Mouse (Mus musculus): ENCODE data around the gene Etv6.

Etv6 gene

DNA sequence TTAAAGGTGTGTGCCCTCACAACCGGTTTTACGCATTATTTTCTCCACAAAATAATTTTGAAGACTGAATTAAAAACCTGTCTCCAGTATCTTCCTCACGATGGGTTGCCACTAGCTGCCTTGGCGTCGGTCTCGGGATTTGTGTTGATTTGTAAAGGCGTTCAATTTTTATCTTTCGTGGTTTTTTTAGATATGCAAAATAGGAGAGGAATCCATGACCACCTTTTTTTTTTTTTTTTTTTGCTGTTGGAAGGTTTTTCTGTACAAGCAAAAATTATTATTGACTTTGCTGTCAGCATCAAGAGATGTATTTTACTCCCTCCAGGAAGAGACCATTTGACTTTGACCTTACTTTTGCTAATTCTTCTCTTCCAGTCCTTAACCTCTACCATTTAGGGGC lies 77.3 kb downstream of the Etv6 start:
- no peak for DNase-seq (ENCODE audit: low spot score in 2 of 2)

DNA sequence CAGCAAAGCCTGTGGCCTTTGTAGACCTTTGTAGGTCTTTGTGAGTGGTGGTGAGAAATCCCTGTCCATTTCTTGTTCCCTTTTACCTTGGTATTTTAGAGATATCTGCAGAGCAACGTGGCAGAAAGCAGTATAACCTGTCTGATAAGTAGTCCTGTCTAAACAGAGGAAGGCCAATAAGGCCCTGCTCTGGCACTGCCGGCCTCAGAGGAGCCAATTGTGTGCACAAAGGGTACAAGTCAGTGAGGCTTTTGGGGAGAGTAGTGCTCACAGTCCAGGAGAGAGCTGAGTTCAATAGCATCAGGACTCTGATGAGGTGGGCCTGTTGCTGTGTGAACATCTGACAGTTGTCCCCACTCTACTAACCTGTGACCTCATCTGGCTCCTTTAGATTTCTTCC lies 77.7 kb downstream of the Etv6 start:
- DNase-seq (ENCODE audit: low spot score in 2 of 2): no peak

- DNase-seq (ENCODE audit: low spot score in 2 of 2): peak in 1 of 2 experiments; percentile 6
These were observed 79.9 kb downstream of the Etv6 start for GRCm38 (mm10) chr6:134115219-134115968.

DNA sequence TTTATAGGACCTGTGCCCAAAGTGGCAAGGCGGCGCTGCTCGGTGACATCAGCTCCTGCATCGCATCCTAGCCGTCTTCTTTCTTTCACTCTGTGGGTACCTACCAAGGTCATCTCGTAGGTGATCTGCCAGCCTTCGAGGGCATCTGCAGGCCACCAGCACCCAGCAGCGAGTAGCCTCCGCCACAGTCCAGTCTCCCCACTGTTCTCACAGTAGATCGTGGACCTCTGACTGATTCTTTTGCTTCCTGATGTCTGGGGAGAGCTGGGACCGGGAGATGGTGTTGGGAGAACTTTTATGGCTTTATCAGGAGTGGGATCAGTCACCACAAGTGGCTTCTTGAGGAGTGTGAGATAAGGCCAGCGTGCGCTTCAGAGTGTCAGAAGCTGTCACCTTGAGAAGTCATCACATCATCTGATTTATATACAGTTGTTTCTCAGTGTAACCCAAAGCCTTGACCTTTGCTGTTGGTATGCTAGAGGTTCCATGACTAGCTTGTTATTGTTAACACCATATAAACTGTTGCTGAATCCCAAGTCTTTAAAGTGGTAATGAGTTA lies 82.0 kb downstream of the Etv6 start:
- DNase-seq (ENCODE audit: low spot score in 2 of 2): no peak

DNA sequence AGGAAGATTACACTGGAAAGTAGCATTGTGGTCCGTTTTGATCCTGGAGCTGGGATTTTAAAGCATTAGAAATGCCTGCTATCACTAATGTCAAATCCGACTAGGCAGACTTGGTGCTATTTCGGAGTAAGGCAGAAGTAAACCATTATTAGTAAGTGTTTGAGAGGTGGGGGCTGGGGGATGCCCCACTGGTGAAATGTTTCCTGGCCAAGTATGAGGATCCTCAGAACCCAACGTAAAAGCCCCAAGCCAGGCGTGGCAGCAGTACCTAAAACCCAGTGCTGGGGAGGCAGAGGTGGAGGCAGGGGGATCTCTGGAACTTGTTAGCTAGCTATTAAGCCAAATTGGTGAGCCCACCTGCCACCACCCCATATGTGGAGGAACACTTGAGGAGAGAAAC lies 83.0 kb downstream of the Etv6 start:
- DNase-seq (ENCODE audit: low spot score in 2 of 2): no peak

- DNase-seq (ENCODE audit: low spot score in 2 of 2): no peak
These were observed 83.6 kb downstream of the Etv6 start for GRCm38 (mm10) chr6:134119136-134119535.

DNA sequence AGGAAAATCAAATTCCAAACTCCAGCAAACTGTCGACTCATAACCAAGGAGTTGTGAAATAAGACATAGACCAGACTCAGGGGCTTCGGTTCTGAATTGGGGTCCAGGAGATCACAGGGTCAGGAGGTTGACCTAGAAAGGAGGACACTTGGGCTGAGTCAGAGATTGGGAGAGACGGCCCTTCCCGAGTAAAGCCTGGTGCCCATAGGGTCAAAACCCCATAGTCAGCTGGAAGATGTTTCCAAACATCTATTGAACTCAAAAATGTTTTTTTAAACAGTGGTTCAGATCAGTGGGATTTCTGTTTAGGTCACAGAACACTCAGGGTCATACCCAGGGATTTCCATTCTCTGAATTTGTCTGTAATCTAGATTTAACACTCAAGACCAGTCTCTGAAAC lies 84.7 kb downstream of the Etv6 start:
- DNase-seq (ENCODE audit: low spot score in 2 of 2): no peak

- DNase-seq (ENCODE audit: low spot score in 2 of 2): no peak
These were observed 85.2 kb downstream of the Etv6 start for GRCm38 (mm10) chr6:134120712-134121111.

DNA sequence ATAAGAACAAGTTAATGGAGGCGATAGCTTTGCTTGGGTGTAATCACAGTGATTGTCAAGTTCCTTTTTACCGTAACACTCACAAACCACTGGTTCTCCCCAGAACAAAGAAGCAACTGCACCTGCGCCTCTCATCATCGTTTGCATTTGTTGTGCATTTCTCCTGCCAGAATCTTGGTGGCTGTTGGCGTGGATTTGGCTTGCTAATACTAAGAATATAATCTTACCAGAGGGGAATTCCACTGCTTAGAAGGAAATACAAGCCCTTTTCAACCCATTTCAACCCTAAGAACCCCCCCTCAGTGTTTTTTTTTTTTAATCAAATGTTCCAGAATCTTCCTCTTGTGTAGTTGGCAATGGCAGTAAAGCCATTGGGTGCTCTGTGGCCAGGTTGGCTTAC lies 87.4 kb downstream of the Etv6 start:
- DNase-seq (ENCODE audit: low spot score in 2 of 2): no peak

DNA sequence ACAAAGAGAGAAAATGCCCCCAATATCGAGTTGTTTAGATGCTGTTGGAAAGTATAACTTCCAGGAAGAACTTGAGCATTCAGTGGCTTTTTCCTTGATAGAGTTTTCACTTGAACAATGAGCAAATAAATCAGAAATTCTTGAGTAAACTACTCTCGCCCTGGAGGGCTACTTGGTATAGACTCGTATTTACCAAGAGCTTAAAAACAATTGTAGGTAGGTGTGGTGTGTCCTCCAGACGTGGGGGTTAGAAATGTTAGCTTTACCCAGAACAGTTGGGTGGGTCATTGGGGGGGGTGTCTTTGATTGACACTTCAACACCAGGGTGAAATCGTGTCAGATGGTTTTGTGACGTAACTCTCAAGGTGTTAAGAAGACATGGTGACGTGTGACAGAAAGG lies 88.0 kb downstream of the Etv6 start:
- DNase-seq (ENCODE audit: low spot score in 2 of 2): no peak

- DNase-seq (ENCODE audit: low spot score in 2 of 2): no peak
These were observed 88.8 kb downstream of the Etv6 start for GRCm38 (mm10) chr6:134124256-134124655.

- no peak for DNase-seq (ENCODE audit: low spot score in 2 of 2)
These were observed 92.5 kb downstream of the Etv6 start for GRCm38 (mm10) chr6:134127996-134128395.

DNA sequence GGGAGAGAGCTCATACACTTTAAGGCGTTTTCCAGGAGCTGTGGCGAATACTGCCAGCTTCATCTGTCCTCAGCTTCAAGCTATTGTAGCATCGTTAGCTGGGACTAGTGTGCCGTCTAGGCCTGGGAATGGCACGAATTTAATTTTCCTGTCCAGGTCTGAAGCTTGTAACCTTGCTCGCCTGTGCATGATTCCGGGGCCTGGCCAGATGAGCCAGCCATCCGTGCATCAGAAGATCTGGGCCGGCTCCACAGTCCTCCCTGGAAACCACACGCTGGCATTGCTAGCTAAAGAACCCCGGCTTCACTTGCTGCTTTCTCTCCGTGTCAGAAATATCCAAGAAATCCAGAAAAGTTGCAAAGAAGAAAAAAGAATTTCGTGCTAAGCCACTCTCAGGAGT lies 93.1 kb downstream of the Etv6 start:
- no peak for DNase-seq (ENCODE audit: low spot score in 2 of 2)

DNA sequence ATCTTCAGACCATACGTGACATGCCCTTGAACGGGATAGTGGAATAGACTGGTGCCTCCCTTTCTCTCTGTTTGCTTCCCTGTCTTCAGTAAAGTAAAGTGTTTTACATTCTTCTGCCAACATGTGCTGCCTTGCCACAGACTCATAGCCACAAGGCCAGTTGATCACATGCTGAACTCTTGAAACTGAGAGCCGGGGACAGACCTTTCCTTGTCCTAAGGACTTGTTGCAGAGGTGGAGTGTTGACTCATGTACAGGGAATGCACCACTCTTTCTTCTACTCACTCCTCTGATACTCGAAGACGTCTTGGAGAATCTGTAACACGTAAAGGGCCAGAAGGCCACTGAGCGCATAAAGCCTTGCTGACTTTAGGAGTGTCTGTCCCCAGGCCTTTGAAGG lies 94.3 kb downstream of the Etv6 start:
- no peak for DNase-seq (ENCODE audit: low spot score in 2 of 2)

DNA sequence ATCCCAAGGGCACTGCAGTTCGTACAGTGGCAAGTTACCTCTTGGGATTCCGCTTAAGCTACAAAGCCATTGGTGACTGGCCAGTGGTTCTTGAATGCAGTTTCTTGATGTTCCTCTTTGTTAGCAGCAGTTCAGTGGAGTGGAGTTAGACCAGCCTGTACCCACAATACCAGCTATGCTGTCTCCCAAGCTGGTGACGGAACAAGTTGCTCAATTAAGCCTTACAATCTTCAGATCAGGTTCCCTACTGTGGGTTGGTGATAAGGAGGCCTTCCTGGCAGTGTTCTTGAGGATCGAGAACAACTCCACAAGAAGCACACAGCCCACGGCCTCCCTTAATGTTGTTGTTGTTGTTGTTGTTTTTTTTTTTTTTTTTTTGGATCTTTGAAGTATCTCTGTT lies 95.3 kb downstream of the Etv6 start:
- DNase-seq (ENCODE audit: low spot score in 2 of 2): peak in 1 of 2 experiments; percentile 31

DNA sequence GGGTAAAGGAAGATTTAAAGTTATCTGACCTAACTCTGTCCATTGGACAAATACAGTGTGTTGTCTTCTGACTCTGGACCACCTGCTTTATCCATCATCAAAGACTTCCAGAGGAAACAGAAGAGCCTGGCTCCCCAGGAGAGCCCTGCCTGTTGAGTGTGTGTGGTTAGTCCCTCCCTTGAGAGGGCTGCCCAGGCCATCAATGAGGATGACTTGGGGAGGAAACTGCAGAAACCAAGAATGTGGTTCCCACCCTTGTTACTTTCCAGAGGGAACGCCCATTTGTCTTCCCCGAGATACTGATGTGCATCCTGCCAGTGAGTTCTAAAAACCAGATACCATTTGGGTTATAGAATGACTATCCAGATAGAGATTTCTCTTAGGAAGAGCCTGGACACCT lies 96.1 kb downstream of the Etv6 start:
- no peak for DNase-seq (ENCODE audit: low spot score in 2 of 2)

- DNase-seq (ENCODE audit: low spot score in 2 of 2): no peak
These were observed 98.3 kb downstream of the Etv6 start for GRCm38 (mm10) chr6:134133756-134134155.

DNA sequence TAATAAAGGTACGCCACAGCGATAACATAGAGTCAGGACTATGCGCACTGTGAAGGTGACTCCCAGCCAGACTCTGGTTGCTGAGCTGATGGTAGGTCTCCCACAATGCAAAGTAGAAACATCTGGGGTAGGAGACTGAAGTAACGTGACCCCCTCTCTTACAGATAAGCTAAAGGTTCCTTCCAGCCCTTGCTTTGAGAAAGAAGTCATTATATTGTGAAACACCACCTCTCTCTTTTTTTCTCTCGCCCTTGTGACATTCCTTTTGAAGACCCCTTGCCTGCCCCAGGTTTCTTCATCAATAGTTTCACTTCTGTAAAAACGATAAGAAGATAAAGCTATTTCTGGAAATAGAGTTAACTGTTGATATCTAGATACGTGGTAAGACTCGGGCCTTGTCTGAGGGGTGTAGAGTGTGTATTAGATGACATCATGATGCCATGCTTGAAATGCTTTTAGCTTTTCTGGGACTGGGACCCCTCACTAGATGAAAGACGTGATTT lies 99.4 kb downstream of the Etv6 start:
- DNase-seq (ENCODE audit: low spot score in 2 of 2): no peak

- DNase-seq (ENCODE audit: low spot score in 2 of 2): no peak
These were observed 100.8 kb downstream of the Etv6 start for GRCm38 (mm10) chr6:134136315-134136714.

DNA sequence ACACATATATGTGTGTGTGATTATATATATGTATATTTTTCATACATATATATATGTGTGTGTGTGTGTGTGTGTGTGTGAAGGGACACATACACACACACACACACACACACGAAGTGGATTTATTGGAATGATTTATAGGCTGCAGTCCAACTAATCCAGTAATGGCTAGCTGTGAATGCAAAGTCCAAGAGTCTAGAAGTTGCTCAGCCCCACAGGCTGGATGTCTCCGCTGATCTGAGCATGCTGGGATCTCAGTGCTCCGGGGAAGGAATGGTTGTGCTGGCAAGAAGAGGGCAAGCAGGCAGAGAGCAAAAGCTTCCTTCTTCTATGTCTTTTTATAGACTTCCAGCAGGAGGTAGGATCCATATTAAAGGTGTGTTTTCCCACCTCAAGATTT lies 103.9 kb downstream of the Etv6 start:
- no peak for DNase-seq (ENCODE audit: low spot score in 2 of 2)

- no peak for DNase-seq (ENCODE audit: low spot score in 2 of 2)
These were observed 105.5 kb downstream of the Etv6 start for GRCm38 (mm10) chr6:134140718-134141615.

DNA sequence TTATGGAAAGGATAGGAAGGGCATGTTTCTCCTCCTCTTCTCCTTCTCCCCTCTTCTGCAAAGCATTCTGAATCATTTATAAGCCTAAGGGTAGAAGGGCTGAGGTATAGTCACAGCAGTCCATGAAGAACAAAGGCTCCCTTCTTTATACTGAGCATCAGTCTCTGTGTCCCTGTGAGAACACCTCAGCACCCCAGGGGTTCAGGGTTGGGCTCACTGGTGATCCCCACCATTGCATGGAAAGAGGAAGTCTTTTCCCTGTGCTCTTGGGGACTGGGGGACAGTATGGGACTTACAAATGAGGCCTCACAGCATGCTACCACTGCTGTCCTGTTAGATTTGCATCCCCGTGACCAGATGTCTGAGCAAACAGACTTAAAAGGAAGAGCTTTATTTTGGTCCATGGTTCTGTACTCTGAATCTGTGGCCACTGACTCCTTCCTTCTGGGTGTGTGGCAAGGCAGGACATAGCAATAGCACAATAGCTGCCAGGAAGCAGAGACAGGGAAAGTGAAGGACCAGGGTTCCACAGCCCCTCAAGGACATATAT lies 106.2 kb downstream of the Etv6 start:
- no peak for DNase-seq (ENCODE audit: low spot score in 2 of 2)

Measured in spleen, postnatal 36 days (tissue).